Mouse (Mus musculus) forebrain, embryonic 10.5 days (tissue): Measurements from ENCODE around the gene Tsc22d4. TPM values are rescaled to one million over a fixed set of nuclear protein-coding genes. Genes with fewer than 3 reads are reported as not detected.
"Not testable (repeated sequence)": the region's sequence is repeated elsewhere in the genome, so short reads cannot be mapped to it uniquely, and the experiment has no call there.

Experiments
- DNase-seq: peaks from one replicate; pipeline ENCODE4 v3.0.0-alpha.2; 2017; ENCODE audit warnings: low spot score; ENCODE audit errors: extremely low spot score
- H3K27ac ChIP-seq: fragments of 300-500 bp; sonication (generic); 2 replicates; pipeline ENCODE4 v1.5.1; 2016; ENCODE audit warnings: mild to moderate bottlenecking
- H3K27me3 ChIP-seq: fragments of 300-500 bp; sonication (generic); 2 replicates; pipeline ENCODE4 v1.6.1; 2016; ENCODE audit warnings: mild to moderate bottlenecking; ENCODE audit not compliant: poor library complexity, severe bottlenecking
- H3K36me3 ChIP-seq: fragments of 300-500 bp; sonication (generic); replicated peaks from 2 replicates; pipeline ENCODE4 v1.6.1; 2016; ENCODE audit warnings: mild to moderate bottlenecking, moderate library complexity
- H3K4me1 ChIP-seq: fragments of 300-500 bp; sonication (generic); 2 replicates; pipeline ENCODE4 v1.6.1; 2016
- H3K4me3 ChIP-seq: fragments of 300-500 bp; sonication (generic); 2 replicates; pipeline ENCODE4 v1.5.1; 2016; ENCODE audit warnings: mild to moderate bottlenecking, moderate library complexity
- H3K9me3 ChIP-seq: fragments of 300-500 bp; sonication (generic); 2 replicates; pipeline ENCODE4 v1.6.1; 2016; ENCODE audit warnings: mild to moderate bottlenecking, moderate library complexity
- WGBS: fragments of 180-500 bp; shearing (Covaris S2); methylation state at CpG from one replicate; pipeline ENCODE4 v1.1.7; 2016; 5-methylcytosine and 5-hydroxymethylcytosine counted together
- polyA plus RNA-seq: library from polyadenylated mRNA; unstranded; fragments of >200 nt; fragmentation: Nextera tagmentation; extraction: Ambion mirVana; gene quantifications from 2 replicates; pipeline ENCODE4 v1.2.1, GENCODE M21; 2016

Tsc22d4 gene
- polyA plus RNA-seq, 1 experiment from 2014 or later: 72.0 TPM

DNA sequence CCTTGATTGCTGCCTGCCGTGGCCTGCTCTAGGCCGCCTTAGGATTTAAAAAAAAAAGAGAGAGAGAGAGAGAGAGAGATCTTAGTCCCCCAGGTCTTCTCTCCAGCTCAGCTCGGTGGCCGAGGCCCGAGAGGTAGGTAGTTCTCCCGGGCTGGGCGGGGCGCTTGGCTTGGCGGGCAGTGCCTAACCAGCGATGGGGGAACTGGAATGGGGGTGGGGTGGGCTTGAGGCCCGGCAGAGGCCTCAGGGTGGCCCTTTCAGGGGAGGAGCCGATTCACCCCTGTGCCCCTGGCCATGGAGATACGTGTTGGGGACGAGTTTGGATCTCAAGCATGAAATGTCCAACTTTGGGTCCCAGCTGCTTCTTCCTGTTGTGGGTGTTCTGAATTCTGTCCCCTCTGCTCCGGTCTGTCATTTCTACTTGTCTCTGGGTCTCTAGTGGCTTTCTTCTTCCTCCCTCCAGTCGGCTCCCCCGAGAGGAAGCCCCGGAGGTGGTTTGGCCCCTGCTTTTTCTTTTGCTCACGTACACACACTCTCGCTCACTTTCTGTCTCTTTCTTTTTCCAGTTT, 836 bp downstream of the Tsc22d4 start:
- Histone ChIP-seq H3K4me1 (peaks cover 60% of the 10 kb centered on the region), H3K9me3 (no peaks in the 10 kb centered on the region), H3K27ac (peak overlapping the region; percentile 94), H3K4me3 (peak overlapping the region; percentile 80), H3K36me3 (peaks cover 14% of the 10 kb centered on the region), H3K27me3 (0 out of 2 replicates have a peak, but pooled peaks cover 7% of the 10 kb centered on the region)
- under 1% methylated on average over 20 of the region's 20 CpGs for WGBS
- peak; percentile 72 for DNase-seq

DNA sequence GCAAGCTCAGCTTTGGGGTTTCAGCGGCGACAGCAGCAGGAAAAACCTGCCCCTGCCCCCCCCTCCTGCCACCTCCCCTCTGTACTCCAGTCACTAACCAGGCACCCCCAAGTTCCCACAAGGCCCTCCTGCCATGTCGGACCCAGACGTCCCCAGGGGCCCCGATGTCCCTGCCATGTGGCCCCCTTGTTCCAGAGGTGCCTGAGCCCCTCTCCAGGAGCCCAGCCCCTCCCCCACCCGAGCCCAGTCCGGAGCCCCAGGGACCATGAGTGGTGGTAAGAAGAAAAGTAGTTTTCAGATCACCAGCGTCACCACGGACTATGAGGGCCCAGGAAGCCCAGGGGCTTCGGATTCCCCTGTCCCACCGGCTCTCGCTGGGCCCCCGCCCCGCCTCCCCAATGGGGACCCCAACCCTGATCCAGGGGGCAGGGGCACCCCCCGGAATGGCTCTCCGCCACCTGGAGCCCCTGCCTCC, 1.4 kb downstream of the Tsc22d4 start:
- peak overlapping the region; percentile 94 for H3K27ac ChIP-seq
- peaks cover 55% of the 10 kb centered on the region for H3K4me1 ChIP-seq
- peaks cover 19% of the 10 kb centered on the region for H3K36me3 ChIP-seq
- 1% methylated on average over 16 of the region's 16 CpGs for WGBS
- 0 out of 2 replicates have a peak, but pooled peaks cover 7% of the 10 kb centered on the region for H3K27me3 ChIP-seq
- peak overlapping the region; percentile 80 for H3K4me3 ChIP-seq
- H3K9me3 ChIP-seq: no peaks in the 10 kb centered on the region
- no peak for DNase-seq

DNA sequence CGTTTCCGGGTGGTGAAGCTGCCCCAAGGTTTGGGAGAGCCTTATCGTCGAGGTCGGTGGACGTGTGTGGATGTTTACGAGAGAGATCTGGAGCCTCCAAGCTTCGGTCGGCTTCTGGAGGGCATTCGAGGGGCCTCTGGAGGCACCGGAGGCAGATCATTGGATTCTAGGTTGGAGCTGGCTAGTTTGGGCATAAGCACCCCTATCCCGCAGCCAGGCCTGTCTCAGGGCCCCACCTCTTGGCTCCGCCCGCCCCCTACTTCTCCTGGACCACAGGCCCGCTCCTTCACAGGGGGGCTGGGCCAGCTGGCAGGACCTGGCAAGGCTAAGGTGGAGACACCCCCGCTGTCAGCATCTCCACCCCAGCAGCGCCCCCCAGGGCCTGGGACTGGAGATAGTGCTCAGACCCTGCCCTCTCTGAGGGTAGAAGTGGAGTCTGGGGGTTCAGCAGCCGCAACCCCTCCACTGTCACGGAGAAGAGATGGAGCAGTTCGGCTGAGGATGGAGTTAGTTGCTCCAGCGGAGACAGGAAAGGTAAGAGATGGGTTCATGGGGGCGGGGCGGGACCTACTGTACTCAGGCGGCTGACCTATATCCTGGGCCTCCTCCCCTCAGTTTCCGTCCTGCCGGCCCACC, 1.9 kb downstream of the Tsc22d4 start:
- DNase-seq: no peak
- WGBS: 6% methylated on average over 26 of the region's 26 CpGs
- Histone ChIP-seq H3K36me3 (peaks cover 25% of the 10 kb centered on the region), H3K27me3 (0 out of 2 replicates have a peak, but pooled peaks cover 4% of the 10 kb centered on the region), H3K27ac (peak overlapping the region; percentile 94), H3K4me3 (peak overlapping the region; percentile 80), H3K9me3 (no peaks in the 10 kb centered on the region), H3K4me1 (peaks cover 52% of the 10 kb centered on the region)

DNA sequence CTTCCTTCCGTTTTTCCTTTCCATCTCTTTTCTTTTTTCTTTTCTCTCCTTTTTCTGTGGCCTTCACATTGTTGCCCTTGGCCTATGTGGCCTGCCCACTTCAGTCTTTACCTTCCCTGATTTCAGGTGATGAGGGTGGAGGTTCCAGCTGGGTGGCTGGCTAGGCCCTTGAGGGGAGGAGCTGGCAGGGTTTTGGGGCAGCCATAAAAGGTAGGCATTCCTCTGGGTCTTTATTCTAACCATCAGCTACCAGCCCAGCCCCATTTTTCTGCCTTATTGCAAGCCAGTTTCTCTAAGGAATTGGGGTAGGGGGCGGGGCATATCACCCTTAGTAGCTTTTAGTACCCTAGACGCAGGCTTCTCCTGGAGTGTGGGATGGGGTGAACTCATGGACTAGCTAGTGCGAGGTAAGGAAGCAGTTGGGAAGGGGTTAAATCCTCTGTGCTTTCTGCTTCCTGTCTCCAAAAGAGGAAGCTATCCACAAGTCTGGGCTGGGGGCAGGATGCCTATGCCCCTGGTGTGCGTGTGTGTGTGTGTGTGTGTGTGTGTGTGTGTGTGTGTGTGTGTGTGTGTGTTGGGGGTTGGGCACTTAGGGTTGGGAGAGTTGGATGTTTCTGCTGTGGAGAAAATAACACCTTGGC, 2.7 kb downstream of the Tsc22d4 start:
- 52% methylated on average over 5 of the region's 5 CpGs for WGBS
- H3K36me3 ChIP-seq: peaks cover 33% of the 10 kb centered on the region
- H3K27me3 ChIP-seq: no peaks in the 10 kb centered on the region
- DNase-seq: no peak
- no peaks in the 10 kb centered on the region for H3K9me3 ChIP-seq
- H3K4me3 ChIP-seq: peak overlapping the region; percentile 80
- H3K4me1 ChIP-seq: peaks cover 52% of the 10 kb centered on the region
- peak overlapping the region; percentile 56; the same call in 1 of the 2 replicates for H3K27ac ChIP-seq

DNA sequence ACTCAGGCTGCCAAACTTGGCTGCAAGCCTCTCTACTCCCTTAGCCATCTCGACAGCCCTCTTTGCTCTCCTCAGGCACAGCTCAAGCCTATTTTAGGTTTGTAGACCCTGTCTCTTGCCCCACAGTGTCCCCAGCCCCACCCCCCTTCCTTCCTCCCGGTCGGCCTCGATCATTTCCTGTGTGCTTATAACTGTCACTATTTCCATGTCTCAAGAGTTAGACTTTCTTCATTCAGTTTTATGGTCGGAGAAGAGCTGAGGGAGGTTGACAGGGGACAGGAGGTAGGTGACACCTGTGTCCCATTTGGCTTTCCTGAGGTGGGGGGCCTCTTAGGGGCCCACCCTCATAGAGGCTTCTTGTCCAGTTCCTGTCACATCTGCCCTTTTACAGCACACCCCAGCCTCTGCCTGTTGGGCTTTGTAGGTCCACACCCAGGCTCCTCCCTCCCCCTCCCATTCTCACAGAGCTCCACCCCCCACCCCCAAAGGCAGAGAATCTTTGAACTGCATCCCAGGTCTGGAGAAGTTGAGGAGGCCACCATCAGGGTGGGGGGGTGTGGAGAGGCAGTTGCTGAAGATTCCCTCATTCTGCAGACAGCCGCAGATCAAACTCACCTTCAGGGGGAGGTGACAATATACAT, 3.8 kb downstream of the Tsc22d4 start:
- H3K36me3 ChIP-seq: peaks cover 44% of the 10 kb centered on the region
- no peaks in the 10 kb centered on the region for H3K27me3 ChIP-seq
- peak overlapping the region; percentile 40; the same call in 1 of the 2 replicates for H3K27ac ChIP-seq
- H3K9me3 ChIP-seq: no peaks in the 10 kb centered on the region
- peaks cover 56% of the 10 kb centered on the region for H3K4me1 ChIP-seq
- peak overlapping the region; percentile 80 for H3K4me3 ChIP-seq
- 81% methylated on average over 6 of the region's 6 CpGs for WGBS
- DNase-seq: no peak

DNA sequence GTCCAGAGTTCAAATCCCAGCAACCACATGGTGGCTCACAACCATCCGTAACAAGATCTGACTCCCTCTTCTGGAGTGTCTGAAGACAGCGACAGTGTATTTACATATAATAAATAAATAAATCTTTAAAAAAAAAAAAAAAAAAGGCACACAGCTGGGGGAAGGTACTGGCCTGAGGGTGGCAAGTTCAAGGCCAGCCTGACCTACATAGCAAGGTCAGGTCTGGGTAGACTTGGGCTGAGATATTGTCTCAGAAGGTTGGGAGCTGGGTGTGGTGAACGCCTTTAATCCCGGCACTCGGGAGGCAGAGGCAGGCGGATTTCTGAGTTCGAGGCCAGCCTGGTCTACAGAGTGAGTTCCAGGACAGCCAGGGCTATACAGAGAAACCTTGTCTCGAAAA, 4.7 kb downstream of the Tsc22d4 start:
- peaks cover 46% of the 10 kb centered on the region for H3K36me3 ChIP-seq
- H3K27me3 ChIP-seq, H3K27ac ChIP-seq, H3K4me3 ChIP-seq, H3K9me3 ChIP-seq, DNase-seq: not testable (repeated sequence)
- peaks cover 48% of the 10 kb centered on the region for H3K4me1 ChIP-seq
- 96% methylated on average over 6 of the region's 8 CpGs for WGBS

DNA sequence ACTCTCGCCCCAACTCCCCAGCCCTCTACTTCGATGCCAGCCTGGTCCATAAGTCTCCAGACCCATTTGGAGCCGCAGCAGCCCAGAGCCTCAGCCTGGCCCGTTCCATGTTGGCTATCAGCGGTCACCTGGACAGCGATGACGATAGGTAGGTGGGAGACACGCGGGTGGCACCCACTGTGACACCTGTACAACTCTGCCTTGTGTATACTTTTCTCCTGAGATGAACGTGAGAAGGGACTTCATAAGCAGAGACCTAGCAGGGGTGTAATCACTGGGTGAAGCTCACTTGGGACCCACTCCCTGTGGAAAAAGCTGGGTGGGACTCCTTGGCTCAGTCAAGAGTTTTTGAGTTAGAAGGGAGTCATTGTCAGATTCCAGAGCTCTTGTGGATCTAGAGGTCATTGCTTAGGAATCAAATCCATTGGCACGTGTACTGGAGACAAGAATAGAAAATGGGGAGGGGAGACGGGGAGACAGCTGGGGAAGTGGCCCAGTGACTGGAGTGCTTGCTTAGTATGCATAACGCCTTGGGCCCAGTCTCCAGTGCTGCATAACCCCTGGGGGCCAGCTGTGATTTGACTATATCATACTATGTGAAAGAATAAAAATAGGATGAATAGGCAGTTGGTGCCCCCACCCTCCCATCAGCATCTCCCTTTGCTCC, 5.8 kb downstream of the Tsc22d4 start:
- Histone ChIP-seq H3K27ac (no peak overlapping the region), H3K36me3 (peaks cover 58% of the 10 kb centered on the region), H3K27me3 (no peaks in the 10 kb centered on the region), H3K9me3 (no peaks in the 10 kb centered on the region), H3K4me3 (no peak overlapping the region), H3K4me1 (peaks cover 36% of the 10 kb centered on the region)
- no peak for DNase-seq
- 94% methylated on average over 13 of the region's 13 CpGs for WGBS

DNA sequence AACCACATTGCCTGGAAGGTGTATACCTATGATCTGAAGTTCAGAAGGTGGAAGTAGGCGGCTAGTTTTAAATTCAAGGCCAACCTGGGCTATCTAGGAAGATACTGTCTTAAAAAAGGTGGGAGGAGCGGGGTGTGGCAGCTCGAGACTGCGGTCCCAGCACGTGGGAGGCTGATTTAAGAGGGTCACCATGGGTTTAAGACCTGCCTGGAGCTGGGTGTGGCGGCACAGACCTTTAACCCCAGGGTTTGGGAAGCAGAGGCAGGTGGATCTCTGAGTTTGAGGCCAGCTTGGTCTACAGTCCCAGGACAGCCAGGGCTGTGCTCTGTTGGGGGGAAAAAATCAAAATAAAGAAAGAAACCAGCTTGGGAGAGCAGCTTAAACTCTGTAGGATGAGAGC, 6.5 kb downstream of the Tsc22d4 start:
- no peak overlapping the region for H3K27ac ChIP-seq
- H3K27me3 ChIP-seq: no peaks in the 10 kb centered on the region
- H3K36me3 ChIP-seq: peaks cover 64% of the 10 kb centered on the region
- no peak overlapping the region for H3K4me3 ChIP-seq
- no peaks in the 10 kb centered on the region for H3K9me3 ChIP-seq
- WGBS: 92% methylated on average over 6 of the region's 6 CpGs
- no peak for DNase-seq
- peaks cover 31% of the 10 kb centered on the region for H3K4me1 ChIP-seq

DNA sequence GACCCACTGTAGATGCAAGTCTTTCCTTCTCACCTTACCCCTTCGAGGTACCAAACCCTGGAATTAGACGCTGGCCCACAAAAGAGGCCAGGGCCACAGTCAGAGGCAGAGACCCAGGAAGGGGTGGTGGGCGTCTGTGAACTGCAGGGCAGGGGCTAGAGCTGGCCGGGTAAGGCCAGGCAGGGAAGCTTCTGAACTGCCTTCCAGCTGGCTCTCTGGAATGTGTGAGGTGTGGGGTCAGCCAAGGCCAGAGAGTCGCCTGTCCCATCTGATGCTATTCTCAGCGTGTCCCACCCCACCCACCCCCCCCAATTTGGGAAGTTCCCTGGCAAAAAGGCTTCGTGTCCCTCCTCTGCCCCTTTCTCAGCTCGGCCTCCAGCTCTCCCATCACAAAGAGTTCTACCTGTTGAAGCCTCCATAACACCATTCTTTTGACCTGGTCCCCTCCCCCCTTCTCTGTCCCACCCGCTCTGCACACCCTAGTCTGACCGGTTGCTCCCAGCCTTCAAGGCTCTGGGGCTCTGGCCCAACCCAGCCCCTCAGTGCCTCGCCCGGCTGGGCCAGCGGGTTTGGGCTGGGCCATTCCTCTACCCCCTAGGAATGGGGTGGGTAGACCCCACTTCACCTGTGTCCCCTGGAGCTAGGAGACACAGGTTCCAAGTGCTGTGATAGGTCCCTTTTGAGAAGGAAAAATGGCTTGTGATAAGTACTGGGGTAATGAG, 7.7 kb downstream of the Tsc22d4 start:
- no peaks in the 10 kb centered on the region for H3K27me3 ChIP-seq
- H3K27ac ChIP-seq: no peak overlapping the region
- DNase-seq: no peak
- H3K4me3 ChIP-seq: no peak overlapping the region; the same call in 1 of the 2 replicates
- H3K4me1 ChIP-seq: peaks cover 20% of the 10 kb centered on the region
- WGBS: 81% methylated on average over 13 of the region's 13 CpGs
- H3K36me3 ChIP-seq: peaks cover 75% of the 10 kb centered on the region
- no peaks in the 10 kb centered on the region for H3K9me3 ChIP-seq

DNA sequence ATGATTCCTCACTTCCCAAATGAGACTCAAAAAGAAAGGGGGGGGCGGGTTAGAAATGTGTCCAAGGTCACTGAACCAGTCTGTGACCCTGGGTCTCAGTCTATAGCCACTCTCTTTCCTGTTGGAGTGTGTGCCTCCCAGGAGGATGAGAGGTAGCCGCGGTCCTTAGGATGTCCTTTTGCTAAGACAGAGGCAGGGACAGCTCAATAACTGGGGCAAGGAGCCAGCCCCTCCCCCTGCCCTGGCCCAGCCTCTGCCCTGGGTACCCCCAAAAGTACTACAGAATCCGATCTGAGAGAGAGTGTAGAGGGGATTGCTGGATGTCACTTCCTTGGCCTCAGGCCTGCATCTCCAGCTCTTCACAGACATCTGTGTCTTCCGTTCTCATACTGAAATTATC, 9.9 kb downstream of the Tsc22d4 start:
- H3K27ac ChIP-seq: no peak overlapping the region
- no peaks in the 10 kb centered on the region for H3K9me3 ChIP-seq
- no peak for DNase-seq
- no peaks in the 10 kb centered on the region for H3K27me3 ChIP-seq
- WGBS: 86% methylated on average over 5 of the region's 5 CpGs
- H3K4me3 ChIP-seq: no peak overlapping the region
- H3K36me3 ChIP-seq: peaks cover 88% of the 10 kb centered on the region
- peaks cover 12% of the 10 kb centered on the region; the same call in 1 of the 2 replicates for H3K4me1 ChIP-seq

DNA sequence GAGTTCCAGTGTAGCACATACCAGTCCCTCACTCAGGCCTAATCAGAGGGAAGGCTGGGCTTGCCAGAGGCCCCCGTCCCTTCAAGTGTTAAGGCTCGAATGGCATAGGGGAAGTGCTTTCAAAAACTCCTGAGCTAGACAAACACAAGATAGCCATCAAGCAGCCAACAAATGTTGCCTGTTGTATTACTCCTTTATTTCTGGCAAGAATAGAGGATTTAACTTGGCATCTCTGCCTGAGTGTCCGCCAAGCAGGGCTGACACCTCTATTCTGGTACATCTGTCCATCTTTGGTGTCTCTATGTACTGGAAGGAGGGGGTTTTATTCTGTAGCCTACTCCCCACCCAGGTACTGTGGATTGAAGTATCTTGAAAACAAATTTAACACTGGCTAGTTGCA, 10.6 kb downstream of the Tsc22d4 start:
- 86% methylated on average over 3 of the region's 3 CpGs for WGBS
- Histone ChIP-seq H3K27ac (no peak overlapping the region), H3K4me1 (peaks cover 12% of the 10 kb centered on the region; the same call in 1 of the 2 replicates), H3K36me3 (peaks cover 82% of the 10 kb centered on the region), H3K4me3 (no peak overlapping the region), H3K27me3 (no peaks in the 10 kb centered on the region), H3K9me3 (no peaks in the 10 kb centered on the region)
- no peak for DNase-seq
